Mouse (Mus musculus) heart, embryonic 15.5 days (tissue): ENCODE measurements around the gene Nmur1. TPM values are rescaled to one million over a fixed set of nuclear protein-coding genes. Genes with fewer than 3 reads are reported as not detected.
"Not testable (repeated sequence)": the region's sequence is repeated elsewhere in the genome, so short reads cannot be mapped to it uniquely, and the experiment has no call there.

Source experiments
- ATAC-seq: fragments of 200-750 bp; cut with Nextera tagmentation; replicated peaks from 2 replicates; pipeline ENCODE4 v1.8.0; 2017; ENCODE audit warnings: low read depth, moderate TSS enrichment; ENCODE audit not compliant: insufficient number of reproducible peaks, insufficient read depth, low FRiP score
- H3K27ac ChIP-seq: fragments of 300-500 bp; sonication (generic); 2 replicates; pipeline ENCODE4 v1.5.1; 2015; ENCODE audit warnings: mild to moderate bottlenecking, inconsistent platforms
- H3K27me3 ChIP-seq: fragments of 300-500 bp; sonication (generic); 2 replicates; pipeline ENCODE4 v1.6.1; 2015; ENCODE audit warnings: inconsistent platforms
- H3K36me3 ChIP-seq: fragments of 300-500 bp; sonication (generic); 2 replicates; pipeline ENCODE4 v1.6.1; 2015; ENCODE audit warnings: mild to moderate bottlenecking, inconsistent platforms
- H3K4me1 ChIP-seq: fragments of 300-500 bp; sonication (generic); replicated peaks from 2 replicates; pipeline ENCODE4 v1.6.1; 2015; ENCODE audit warnings: inconsistent platforms
- H3K4me2 ChIP-seq: fragments of 300-500 bp; sonication (generic); 2 replicates; pipeline ENCODE4 v1.6.1; 2015; ENCODE audit warnings: inconsistent platforms, mild to moderate bottlenecking, moderate library complexity
- H3K4me3 ChIP-seq: fragments of 300-500 bp; sonication (generic); 2 replicates; pipeline ENCODE4 v1.5.1; 2015; ENCODE audit warnings: mild to moderate bottlenecking, inconsistent platforms
- H3K9ac ChIP-seq: fragments of 300-500 bp; sonication (generic); 2 replicates; pipeline ENCODE4 v1.6.1; 2015; ENCODE audit warnings: mild to moderate bottlenecking, inconsistent platforms
- H3K9me3 ChIP-seq: fragments of 300-500 bp; sonication (generic); replicated peaks from 2 replicates; pipeline ENCODE4 v1.6.1; 2016; ENCODE audit warnings: inconsistent platforms
- WGBS: fragments of 180-500 bp; shearing (Covaris S2); methylation state at CpG from one replicate; pipeline ENCODE4 v1.1.7; 2015; ENCODE audit warnings: mixed read lengths; 5-methylcytosine and 5-hydroxymethylcytosine counted together
- microRNA-seq: library from miRNA; unstranded; fragments of <30 nt; microRNA quantifications from one replicate; pipeline ENCODE4, GENCODE M21; 2016
- polyA plus RNA-seq: library from polyadenylated mRNA; unstranded; fragments of >200 nt; fragmentation: Nextera tagmentation; extraction: Ambion mirVana; gene quantifications from 2 replicates; pipeline ENCODE4 v1.2.1, GENCODE M21; 2015

The Nmur1 gene
- polyA plus RNA-seq, 1 experiment from 2014 or later, result not detected

DNA sequence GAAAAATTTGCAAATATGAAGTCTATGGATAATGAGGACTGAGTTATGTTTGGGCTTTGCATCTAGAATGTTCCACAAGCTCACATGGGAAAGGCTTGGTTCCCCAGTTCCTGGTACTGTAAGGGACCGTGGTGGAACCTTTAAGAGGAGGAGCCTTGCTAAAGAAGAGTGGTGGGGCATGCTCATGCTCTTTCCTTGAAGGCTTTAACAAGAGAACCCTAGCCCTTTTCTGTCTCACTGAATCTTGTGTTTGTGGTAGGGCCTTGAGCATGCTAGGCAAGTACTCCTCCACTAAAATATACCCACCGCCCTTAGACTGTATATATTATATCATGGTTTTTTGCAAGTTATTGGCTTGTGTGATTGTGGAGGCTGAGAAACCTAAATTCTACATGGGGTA is 83.7 kb downstream of the Nmur1 start:
- Histone ChIP-seq H3K4me3 (no peak overlapping the region), H3K4me1 (no peaks in the 10 kb centered on the region), H3K27me3 (no peaks in the 10 kb centered on the region), H3K9me3 (no peaks in the 10 kb centered on the region), H3K9ac (no peak overlapping the region), H3K36me3 (0 out of 2 replicates have a peak, but pooled peaks cover 7% of the 10 kb centered on the region), H3K4me2 (no peak overlapping the region), H3K27ac (no peak overlapping the region)
- ATAC-seq, result no peak
- 89% methylated on average over 2 of the region's 2 CpGs for WGBS

DNA sequence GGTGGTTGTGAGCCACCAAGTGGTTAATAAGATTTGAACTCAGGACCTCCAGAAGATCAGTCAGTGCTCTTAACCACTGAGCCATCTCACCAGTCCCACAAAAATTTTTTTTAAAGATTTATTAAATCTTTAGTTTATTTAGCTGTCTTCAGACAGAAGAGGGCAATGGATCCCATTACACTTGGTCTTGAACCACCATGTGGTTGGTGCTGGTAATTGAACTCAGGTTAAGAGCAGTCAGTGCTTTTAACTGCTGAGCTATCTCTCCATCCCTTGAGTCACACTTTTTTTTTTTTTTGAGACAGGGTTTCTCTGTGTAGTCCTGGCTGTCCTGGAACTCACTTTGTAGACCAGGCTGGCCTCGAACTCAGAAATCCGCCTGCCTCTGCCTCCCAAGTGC is 84.9 kb downstream of the Nmur1 start:
- H3K9ac ChIP-seq, ATAC-seq: not testable (repeated sequence)
- 89% methylated on average over 2 of the region's 2 CpGs for WGBS

DNA sequence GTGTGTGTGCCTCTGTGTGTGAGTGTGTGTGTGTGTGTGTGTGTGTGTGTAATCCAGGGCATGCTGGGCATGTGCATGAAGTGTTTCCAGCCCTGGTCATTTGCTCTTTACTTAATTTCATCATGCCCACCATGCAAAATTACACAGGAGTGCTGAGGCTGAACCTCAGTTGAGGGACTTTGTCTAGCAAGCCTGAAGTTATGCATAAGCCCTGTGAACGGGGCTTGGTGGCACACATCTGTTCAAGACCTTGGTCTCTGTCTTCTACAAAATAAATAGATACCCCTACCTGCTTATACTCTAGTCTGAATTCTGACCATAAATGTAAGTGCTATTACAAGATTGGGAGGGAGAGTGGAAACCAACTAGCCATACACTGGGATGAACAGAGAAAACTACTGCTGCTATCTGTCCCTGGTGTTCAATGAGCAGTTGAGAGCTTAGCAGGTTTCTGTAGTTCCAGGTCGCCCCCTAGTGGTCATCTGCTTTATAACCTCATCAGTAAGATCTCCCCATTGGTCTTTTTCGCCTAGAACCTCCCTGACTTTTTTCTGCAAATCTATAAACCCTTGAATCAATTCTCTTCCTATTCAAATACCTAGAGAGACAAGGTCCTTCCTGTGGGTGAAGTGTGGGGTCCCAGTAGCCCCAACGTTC is 86.7 kb downstream of the Nmur1 start:
- Histone ChIP-seq H3K4me3 (no peak overlapping the region), H3K27me3 (0 out of 2 replicates have a peak, but pooled peaks cover 7% of the 10 kb centered on the region), H3K4me2 (no peak overlapping the region), H3K4me1 (no peaks in the 10 kb centered on the region), H3K36me3 (no peaks in the 10 kb centered on the region), H3K9ac (no peak overlapping the region), H3K9me3 (no peaks in the 10 kb centered on the region), H3K27ac (no peak overlapping the region)
- no peak for ATAC-seq
- WGBS, result 30% methylated on average over 4 of the region's 4 CpGs

More for the DNA sequence above, 84.9 kb downstream of the Nmur1 start:
- not testable (repeated sequence) for H3K27me3 ChIP-seq, H3K27ac ChIP-seq, H3K4me2 ChIP-seq, H3K4me1 ChIP-seq, H3K9me3 ChIP-seq, H3K36me3 ChIP-seq, H3K4me3 ChIP-seq

DNA sequence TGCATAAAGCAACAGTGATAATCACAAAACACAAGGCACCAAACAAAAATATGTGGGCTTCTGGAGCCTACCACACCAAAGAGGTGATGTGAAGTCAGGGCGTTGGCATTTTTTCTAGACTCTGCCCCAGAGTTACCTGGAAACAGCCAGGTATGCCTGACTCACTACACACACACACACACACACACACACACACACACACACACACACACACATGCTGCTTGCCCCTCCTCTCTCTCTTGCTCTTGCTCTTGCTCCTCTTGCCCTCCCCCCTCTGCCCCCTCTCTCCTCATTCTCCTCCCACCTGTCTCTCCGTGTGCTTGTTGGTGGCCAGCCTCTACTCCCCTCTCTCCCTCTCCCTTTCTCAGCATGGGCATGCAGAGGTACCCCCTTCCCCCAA is 89.7 kb downstream of the Nmur1 start:
- no peaks in the 10 kb centered on the region for H3K36me3 ChIP-seq
- H3K9ac ChIP-seq, result no peak overlapping the region

More for the DNA sequence above, 89.7 kb downstream of the Nmur1 start:
- 41% methylated on average over 2 of the region's 2 CpGs for WGBS
- Histone ChIP-seq H3K27ac (no peak overlapping the region), H3K4me2 (no peak overlapping the region), H3K9me3 (no peaks in the 10 kb centered on the region), H3K4me1 (no peaks in the 10 kb centered on the region), H3K27me3 (0 out of 2 replicates have a peak, but pooled peaks cover 7% of the 10 kb centered on the region), H3K4me3 (no peak overlapping the region)
- ATAC-seq, result no peak

Small RNAs within 50 kb of the gene (microRNA-seq; reads per million reads assigned to microRNA genes)
- 26.1 reads per million, percentile 36 among the genes with 10 or more reads in this experiment for gene mmu-mir-3535

Other genes starting within 250 kb of the Nmur1 start
- 2.0 and 2.4 TPM in 2 replicates for gene B3gnt7, start 123.4 kb downstream of the Nmur1 start, polyA plus RNA-seq
- 219 and 239 TPM in 2 replicates for gene Ncl, start 66.8 kb downstream of the Nmur1 start, polyA plus RNA-seq
- gene Tex44, start 101 bp upstream of the Nmur1 start, polyA plus RNA-seq, result not detected in 2 replicates
- 791 and 881 TPM in 2 replicates for gene Ptma, start 100.5 kb upstream of the Nmur1 start, polyA plus RNA-seq
- gene Pde6d, start 156.4 kb upstream of the Nmur1 start, polyA plus RNA-seq, result 61.6 and 73.0 TPM in 2 replicates
- gene Cops7b, start 156.7 kb upstream of the Nmur1 start, polyA plus RNA-seq, result 21.7 and 25.3 TPM in 2 replicates
- gene Nppc, start 244.3 kb upstream of the Nmur1 start, polyA plus RNA-seq, result 1.2 and 1.3 TPM in 2 replicates